17 mouse cellular contexts compared by ENCODE assay signal in the genomic region with DNA sequence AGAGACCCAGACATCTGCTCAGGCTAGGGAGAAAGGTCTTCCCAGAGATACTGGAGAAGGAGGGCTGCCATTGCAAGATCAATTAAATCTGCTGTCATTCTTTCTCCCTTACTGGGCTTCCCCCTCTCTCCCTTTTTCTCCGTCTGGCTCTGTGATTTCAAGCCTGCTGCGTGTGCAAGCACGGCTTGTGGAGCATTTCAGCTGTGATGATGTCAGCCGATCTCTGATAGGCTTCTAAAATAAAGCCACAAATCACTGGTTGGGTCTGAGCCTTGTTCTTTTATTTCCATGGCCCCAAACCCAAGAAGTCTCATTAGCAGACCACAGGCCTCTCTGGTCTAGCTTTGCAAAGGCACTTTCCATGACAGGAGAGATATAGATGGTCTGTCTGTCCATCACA.
"Had no signal": no experiment of that assay in that cellular context is flagged by ENCODE, and none has a peak within 500 bp of the region (broad histone marks: within the 10 kb centered on the region; RNA-seq: fewer than 3 reads in every experiment).

No protein-coding gene starts in this region.

- H3K36me3 ChIP-seq: stomach, embryonic 15.5 days had no signal

- H3K4me1 ChIP-seq: stomach, embryonic 15.5 days had no signal

- H3K27ac ChIP-seq: kidney, embryonic 15.5 days; left cerebral cortex, adult 2 months; liver, embryonic 13.5 days; stomach, embryonic 15.5 days had no signal

- H3K4me2 ChIP-seq: kidney, embryonic 15.5 days; liver, embryonic 13.5 days; midbrain, embryonic 11.5 days; stomach, embryonic 15.5 days had no signal

- DNase-seq: kidney, adult 8-10 months; kidney, postnatal 14 days; kidney, postnatal 4 days; layer of hippocampus, adult 9-11 months; liver, embryonic 13.5 days; lung, adult 2 months; lung, postnatal 14 days; lung, postnatal 4 days; midbrain, embryonic 14.5 days; retina, postnatal 1 day; right cerebral cortex, postnatal 25 days; spleen, adult 18-20 months; thymus, postnatal 25 days had no signal

- H3K9ac ChIP-seq: kidney, embryonic 15.5 days; liver, embryonic 13.5 days; stomach, embryonic 15.5 days had no signal

- H3K27me3 ChIP-seq: kidney, embryonic 15.5 days; liver, embryonic 13.5 days; stomach, embryonic 15.5 days had no signal

- H3K4me3 ChIP-seq: kidney, embryonic 15.5 days; left cerebral cortex, adult 2 months; liver, embryonic 13.5 days; stomach, embryonic 15.5 days had no signal

- H3K9me3 ChIP-seq: kidney, embryonic 15.5 days; liver, embryonic 13.5 days; stomach, embryonic 15.5 days had no signal
